Mouse (Mus musculus) heart, adult 2 months (tissue): ENCODE results near the gene Golga2.

Experiments
- CTCF ChIP-seq: fragments of 200-600 bp; IDR thresholded peaks from 2 replicates; pipeline ENCODE4 v1.8.1; 2022; ENCODE audit warnings: antibody characterized with exemption, mild to moderate bottlenecking, moderate library complexity
- POLR2A ChIP-seq: fragments of 200-500 bp; IDR thresholded peaks from 2 replicates; pipeline ENCODE4 v1.6.1; 2011; ENCODE audit warnings: mild to moderate bottlenecking, low read depth, low read length, control low read depth; ENCODE audit not compliant: insufficient read depth

DNA sequence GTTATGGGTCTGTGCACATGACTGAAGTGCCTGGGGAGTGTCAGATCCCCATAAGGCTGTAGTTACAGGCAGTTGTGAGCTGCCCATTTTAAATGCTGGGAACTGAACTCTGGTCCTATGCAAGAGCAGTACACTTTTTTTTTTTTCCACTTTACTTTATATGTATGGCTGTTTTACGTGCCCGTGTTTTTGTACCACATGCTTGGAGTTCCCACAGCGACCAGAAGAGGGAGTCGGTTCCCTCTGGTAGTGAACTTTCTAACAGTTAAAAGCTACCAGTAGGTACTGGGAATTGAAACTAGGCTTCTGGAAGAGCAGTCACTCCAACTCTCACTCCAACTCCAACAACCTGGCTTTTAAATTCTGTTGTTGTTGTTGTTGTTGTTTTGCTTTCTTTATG, 26.5 kb upstream of the Golga2 start:
- TF ChIP-seq POLR2A (no peak), CTCF (peak; percentile 73)
